Mouse (Mus musculus) cerebellum, adult 9-10 months (tissue): ENCODE data around the gene Stag2.

Experiments used
- DNase-seq: peaks from one replicate; pipeline ENCODE4 v3.0.0; 2022

Stag2 gene

DNA sequence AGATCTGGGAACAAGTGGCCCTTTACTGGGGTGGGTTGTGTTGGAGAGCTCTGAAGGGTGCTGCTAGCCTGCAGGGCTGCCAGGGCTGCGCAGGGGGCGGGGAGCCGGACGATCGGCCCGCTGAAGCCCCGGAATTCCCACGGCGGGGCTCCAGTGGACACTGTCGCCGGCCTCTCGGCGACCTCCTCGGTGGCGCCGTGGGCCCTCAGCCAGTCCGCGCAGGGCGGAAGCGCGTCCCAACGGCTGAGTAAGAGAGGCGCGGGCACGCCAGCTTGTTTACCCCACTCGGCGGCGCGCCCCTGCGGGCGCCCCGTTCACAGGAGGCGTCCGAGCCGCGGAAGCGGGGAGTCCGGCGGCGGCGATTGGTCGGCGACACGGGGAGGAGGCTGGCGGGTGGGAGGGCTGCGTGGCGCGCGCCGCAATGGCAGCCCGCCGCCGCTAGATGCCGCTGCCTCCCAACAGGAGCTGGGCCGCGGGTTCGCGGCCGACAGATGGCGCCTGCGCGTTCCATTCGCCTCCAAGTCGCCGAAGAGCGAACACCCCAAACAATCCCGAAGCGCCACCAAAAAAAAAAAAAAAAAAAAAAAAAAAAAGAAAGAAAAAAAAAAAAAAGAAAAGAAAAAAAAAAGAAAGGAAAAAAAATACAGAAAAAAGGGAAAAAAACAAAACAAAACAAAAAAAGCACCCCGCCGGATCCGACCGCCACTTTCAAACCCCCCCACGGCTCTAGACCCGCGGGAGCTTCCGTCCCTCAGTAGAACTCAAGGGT lies at the start of gene Stag2:
Stag2 (plus strand) TSS at position 530 of the 769 bp plus-strand sequence.
- peak; percentile 84 for DNase-seq

DNA sequence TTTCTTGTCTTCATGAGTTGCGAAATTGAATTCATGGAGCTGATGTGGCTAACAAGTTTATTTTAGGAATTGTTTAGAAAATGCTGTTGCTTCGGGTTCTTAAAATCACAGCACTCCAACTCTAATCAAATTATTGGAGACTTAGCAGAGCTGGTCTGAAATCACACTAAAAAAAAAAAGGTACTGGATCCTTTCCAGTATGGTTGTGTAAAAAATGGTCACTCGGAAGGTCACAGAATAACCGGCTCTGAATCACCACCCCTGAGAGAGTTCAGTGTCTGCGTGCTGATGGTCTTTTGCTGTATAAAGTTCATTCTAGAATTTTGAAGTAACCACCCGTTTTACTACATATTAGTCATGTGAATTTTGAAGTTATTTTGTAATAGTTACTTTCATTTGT lies 42.0 kb upstream of the Stag2 start:
- no peak for DNase-seq

DNA sequence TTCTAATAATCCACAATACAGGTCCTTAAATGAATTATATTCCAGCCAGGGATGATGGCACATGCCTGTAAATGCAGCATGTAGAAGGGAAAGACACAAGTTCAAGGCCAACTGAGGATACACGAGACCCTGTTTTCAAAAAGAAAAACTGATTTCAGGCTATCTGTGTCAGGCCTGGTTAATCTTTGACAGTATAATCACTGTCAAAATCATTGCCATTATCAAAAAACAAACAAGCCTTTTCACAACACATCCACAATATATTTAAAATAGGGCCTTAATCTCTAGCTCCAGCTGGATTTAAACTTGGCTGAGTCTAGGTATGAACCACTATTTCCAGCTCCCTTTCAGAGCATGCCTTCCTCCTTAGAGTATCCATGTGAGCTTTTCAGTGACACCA lies 38.5 kb upstream of the Stag2 start:
- DNase-seq, result no peak

- DNase-seq, result no peak
These were observed 29.6 kb upstream of the Stag2 start for GRCm38 (mm10) chrX:42119442-42120048.

DNA sequence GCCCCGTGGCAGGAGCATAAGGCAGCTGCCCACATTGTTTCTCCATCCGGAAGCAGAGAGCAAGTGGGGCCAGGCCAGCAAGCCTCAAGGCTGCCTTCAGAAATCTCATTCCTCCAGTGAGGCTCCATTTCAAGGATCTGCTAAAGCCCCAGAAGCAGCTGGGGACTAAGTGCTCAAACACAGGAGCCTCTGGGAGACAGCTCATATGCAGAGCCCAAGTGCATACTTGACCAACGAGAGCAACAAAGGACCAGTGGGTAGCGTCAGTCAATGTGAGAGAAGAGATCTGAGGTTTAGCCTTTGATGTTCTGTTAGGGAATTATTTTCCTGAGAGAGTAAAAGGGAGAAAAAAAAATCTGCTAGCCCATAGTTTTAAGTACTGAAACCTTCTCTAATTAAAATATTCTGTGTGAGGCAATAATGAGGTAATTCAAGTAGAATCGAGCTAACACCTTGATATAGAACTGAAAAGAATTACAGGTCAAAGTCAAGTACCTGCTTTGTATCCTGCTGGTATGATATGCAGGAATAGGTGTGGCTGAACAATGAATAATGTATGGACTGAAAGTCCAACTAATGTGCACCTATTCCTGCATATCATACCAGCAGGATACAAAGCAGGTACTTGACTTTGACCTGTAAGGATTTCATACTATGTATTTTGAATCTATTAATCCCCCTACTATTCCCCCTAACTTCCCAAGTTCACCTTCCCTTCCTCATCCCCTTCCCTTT lies 24.0 kb upstream of the Stag2 start:
- no peak for DNase-seq

DNA sequence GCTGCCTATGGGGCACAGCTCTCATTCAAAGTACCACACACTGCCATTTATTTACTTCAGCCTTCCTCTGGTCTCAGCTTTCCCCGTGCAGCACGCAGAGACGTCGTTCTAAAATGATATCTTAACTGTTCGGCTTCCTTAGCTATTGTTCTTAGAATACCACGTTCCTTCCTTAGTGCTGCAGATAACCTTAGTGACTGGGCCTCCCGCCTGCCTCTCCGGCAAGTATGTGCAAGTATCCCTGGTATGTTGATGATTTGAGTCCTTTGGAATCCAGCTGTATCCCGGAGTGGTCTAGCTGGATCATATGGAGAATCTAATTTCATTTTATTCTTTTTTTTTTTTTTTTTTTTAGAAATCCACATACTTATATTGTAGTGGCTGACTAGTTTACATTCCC lies 9.2 kb upstream of the Stag2 start:
- no peak for DNase-seq

DNA sequence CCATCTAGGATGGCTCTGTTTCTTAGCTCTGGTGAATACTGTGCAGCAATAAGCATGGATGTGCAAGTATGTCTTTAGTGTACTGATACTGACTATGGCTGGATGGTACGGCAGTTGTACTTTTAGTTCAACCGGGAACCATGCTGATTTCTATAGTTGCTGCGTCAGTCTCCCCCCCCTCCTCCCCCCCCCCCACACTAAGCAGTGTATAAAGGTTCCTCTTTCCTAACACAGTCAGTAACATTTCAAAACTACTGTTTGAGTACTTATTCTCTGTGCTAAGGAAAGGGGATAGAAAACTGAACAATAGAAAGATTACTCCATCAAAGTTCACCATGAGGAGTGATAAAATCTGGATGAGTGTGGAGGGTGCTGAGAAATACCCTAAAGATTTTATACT lies 6.5 kb upstream of the Stag2 start:
- no peak for DNase-seq

- DNase-seq, result no peak
These were observed 5.1 kb upstream of the Stag2 start for GRCm38 (mm10) chrX:42143991-42144390.

DNA sequence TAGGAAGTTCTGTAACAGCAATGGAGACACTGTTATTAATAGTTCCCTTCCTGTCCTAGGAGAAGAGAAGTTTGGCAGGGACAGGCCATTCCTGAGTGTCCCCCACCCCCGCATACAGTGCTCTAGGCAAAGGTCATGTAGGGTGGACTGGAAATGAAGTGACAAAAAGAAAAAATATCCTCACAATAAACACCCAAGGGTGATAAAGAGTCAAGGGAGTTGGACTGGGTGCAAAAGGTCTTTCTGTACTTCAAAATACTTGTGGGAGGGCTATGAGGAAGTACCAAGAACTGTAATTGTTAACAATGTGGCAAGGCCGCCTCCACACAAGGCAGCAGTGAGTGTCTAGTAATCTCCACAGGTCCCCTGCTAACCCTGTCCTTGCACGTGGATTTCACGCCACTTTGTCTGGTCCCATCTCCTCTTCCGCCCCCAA lies 1.1 kb upstream of the Stag2 start:
- no peak for DNase-seq

DNA sequence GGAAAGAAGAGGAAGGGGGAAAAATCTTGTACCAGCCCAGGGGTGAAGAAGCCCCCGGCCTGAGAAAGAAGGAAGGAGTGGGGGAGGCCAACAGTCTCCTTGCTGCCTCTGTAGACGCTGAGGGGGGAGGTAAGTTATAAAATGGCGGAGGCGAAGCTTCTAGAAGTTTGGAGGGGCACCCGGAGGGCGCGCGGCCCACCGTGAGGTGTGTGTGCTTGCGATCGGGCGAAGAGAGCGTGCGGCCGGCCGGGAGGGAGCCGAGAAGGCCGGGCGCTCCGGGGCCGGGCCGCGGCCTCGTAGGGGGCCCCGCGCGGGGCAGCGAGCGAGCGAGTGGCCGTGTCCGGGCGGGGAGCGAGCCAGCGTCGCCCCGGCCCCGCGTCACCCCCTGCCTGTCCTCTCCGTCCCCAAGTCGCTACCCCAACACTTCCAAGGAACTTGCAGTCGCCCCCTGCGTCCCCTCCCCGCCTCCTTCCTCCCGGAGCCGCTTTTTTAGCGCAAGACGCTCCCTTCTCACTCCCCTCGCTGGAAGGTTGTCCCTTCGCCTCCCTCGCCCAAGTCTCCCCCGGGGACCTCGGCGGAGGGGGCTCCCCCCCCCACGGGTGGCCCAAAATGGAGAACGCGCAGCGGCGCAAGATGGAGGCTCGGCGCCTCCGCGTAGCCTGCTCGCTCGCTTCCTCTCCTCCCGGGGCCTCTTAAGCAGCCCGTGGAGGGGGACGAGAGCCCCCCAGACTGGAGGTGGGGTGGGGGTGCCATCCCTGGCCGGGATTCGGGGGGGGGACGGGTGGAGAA lies 634 bp downstream of the Stag2 start:
- DNase-seq, result peak; percentile 60

- DNase-seq, result peak; percentile 78
These were observed 1.4 kb downstream of the Stag2 start for GRCm38 (mm10) chrX:42150346-42151023.

GRCm38 (mm10) chrX:42151024-42151754 lies 2.1 kb downstream of the Stag2 start:
- DNase-seq, result peak; percentile 41

DNA sequence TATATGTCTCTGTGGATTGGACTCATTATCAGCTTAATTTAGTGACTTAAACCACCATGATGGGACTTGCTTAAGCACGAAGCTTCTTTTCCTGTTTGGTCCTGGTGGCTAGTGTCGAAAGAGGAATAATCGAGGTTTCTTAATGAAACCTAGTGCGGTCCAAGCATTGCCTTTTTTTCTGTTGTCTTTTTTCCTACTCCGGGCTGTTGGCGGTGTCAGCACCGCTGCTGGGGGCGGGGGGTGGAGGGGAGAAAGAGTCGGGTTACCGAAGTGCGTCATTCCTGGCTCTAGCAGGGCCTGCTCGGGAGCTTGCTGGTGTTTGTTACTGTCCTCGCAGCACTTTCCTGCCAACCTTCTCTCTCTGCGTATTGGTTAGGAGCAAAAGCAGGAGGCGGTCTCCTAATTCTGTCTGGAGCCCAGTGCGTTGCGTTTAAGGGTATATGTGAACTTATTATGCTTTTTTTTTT lies 2.8 kb downstream of the Stag2 start:
- peak; percentile 83 for DNase-seq

DNA sequence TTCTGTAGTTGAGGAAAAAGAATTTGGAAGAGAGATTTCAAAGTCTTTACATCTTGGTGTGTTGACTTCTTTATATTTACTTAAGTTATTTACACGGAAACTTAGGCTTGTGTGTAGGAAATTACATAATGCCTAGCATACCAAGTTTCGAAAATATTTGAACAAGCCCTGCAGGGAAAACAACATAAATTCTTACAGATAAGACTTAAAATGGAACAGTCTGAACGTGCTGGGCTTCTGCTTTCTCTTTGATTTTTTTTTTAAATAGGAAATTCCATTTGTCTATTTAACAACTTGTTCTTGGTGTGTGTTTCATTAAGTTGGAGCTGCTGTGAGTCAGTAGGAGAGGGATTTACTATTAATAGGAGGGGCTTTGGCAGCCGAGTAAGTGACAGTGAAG lies 3.9 kb downstream of the Stag2 start:
- DNase-seq, result no peak

DNA sequence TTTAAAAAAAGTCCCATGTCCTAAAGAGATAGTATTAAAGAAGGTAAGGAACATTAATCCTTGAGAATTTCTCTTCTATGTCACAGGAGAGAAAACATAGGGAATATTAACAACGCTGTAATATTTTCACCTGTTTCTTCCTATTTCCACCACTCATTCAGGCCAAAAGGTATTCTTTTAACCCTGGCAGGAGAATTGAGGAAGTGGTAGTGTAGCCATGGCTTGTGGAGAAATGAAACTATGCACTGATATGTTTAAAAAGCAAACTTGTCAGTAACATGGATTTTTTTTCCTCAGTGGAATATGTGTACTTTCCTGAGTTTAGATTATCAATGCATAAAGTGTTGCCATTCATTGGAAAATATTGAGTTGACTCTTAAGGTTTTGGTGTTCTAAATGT lies 16.3 kb downstream of the Stag2 start:
- no peak for DNase-seq

GRCm38 (mm10) chrX:42170811-42171210 lies 21.7 kb downstream of the Stag2 start:
- no peak for DNase-seq

- DNase-seq, result no peak
These were observed 38.5 kb downstream of the Stag2 start for GRCm38 (mm10) chrX:42187590-42187989.

GRCm38 (mm10) chrX:42188825-42189426 lies 39.8 kb downstream of the Stag2 start:
- DNase-seq, result no peak

DNA sequence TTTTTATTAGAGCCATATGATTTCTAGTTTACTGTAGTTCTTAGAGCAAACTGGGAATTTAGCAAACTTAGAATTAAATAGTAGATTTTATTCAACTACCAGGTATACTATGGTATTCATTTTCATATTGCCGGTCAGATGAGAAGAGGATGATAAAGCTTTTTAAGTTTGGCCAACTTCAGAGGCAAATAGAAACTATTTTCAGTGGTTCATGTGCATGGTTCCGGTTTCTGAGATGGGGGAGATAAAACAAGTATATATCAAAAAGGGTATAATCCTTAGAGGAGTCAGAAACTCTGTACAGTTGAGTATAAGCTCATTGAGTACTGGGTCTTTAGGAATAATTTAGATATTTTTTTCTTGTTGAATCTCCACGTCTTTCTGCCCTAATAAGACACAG lies 45.5 kb downstream of the Stag2 start:
- no peak for DNase-seq

GRCm38 (mm10) chrX:42202482-42202881 lies 53.4 kb downstream of the Stag2 start:
- DNase-seq, result no peak

GRCm38 (mm10) chrX:42215742-42216141 lies 66.6 kb downstream of the Stag2 start:
- no peak for DNase-seq
